Mouse (Mus musculus) hindbrain, embryonic 12.5 days (tissue): Measurements from ENCODE around the gene Abca12. TPM values are rescaled to one million over a fixed set of nuclear protein-coding genes. Genes with fewer than 3 reads are reported as not detected.

Experiments
- ATAC-seq: fragments of 200-750 bp; cut with Nextera tagmentation; 2 replicates; pipeline ENCODE4 v1.8.0; 2017; ENCODE audit warnings: moderate TSS enrichment; ENCODE audit not compliant: low FRiP score
- H3K27ac ChIP-seq: fragments of 300-500 bp; sonication (generic); 2 replicates; pipeline ENCODE4 v1.5.1; 2016; ENCODE audit warnings: mild to moderate bottlenecking
- H3K27me3 ChIP-seq: fragments of 300-500 bp; sonication (generic); 2 replicates; pipeline ENCODE4 v1.6.1; 2016; ENCODE audit warnings: mild to moderate bottlenecking
- H3K36me3 ChIP-seq: fragments of 300-500 bp; sonication (generic); 2 replicates; pipeline ENCODE4 v1.6.1; 2016; ENCODE audit warnings: mild to moderate bottlenecking
- H3K4me1 ChIP-seq: fragments of 300-500 bp; sonication (generic); 2 replicates; pipeline ENCODE4 v1.6.1; 2016
- H3K4me2 ChIP-seq: fragments of 300-500 bp; sonication (generic); replicated peaks from 2 replicates; pipeline ENCODE4 v1.6.1; 2016; ENCODE audit warnings: mild to moderate bottlenecking
- H3K4me3 ChIP-seq: fragments of 300-500 bp; sonication (generic); 2 replicates; pipeline ENCODE4 v1.5.1; 2016; ENCODE audit warnings: mild to moderate bottlenecking
- H3K9ac ChIP-seq: fragments of 300-500 bp; sonication (generic); 2 replicates; pipeline ENCODE4 v1.6.1; 2016; ENCODE audit warnings: mild to moderate bottlenecking, moderate library complexity
- H3K9me3 ChIP-seq: fragments of 300-500 bp; sonication (generic); replicated peaks from 2 replicates; pipeline ENCODE4 v1.6.1; 2016; ENCODE audit warnings: mild to moderate bottlenecking
- WGBS: fragments of 180-500 bp; shearing (Covaris S2); methylation state at CpG from one replicate; pipeline ENCODE4 v1.1.7; 2016; 5-methylcytosine and 5-hydroxymethylcytosine counted together
- polyA plus RNA-seq: library from polyadenylated mRNA; unstranded; fragments of >200 nt; fragmentation: Nextera tagmentation; extraction: Ambion mirVana; gene quantifications from 2 replicates; pipeline ENCODE4 v1.2.1, GENCODE M21; 2016

Abca12 gene
- polyA plus RNA-seq, 1 experiment from 2014 or later = 0.03 TPM

DNA sequence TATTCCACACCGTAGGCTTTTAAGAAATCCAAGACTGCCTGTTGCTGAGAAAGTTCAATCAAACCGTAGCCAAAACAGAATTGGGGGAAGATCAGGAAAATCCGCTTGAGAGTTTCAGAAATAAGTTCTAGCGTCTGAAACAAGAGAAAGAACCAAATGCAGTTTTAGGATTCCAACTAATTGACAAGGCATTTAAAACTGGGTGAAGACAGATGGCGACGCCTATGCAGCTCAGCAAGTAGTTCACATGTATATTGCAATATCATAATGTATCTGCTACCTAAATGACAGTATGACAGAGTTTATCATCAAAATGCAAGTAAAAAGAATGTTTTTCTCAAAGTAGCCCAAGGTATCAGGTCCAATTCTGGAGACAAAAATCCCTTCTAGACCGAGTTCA is 151.2 kb downstream of the Abca12 start:
- H3K27ac ChIP-seq = no peak overlapping the region
- no peak overlapping the region for H3K4me3 ChIP-seq
- H3K9ac ChIP-seq = no peak overlapping the region
- 93% methylated on average over 7 of the region's 7 CpGs for WGBS
- H3K36me3 ChIP-seq = no peaks in the 10 kb centered on the region
- H3K4me2 ChIP-seq = no peak overlapping the region
- H3K27me3 ChIP-seq = no peaks in the 10 kb centered on the region
- H3K9me3 ChIP-seq = no peaks in the 10 kb centered on the region
- no peak for ATAC-seq
- no peaks in the 10 kb centered on the region for H3K4me1 ChIP-seq

DNA sequence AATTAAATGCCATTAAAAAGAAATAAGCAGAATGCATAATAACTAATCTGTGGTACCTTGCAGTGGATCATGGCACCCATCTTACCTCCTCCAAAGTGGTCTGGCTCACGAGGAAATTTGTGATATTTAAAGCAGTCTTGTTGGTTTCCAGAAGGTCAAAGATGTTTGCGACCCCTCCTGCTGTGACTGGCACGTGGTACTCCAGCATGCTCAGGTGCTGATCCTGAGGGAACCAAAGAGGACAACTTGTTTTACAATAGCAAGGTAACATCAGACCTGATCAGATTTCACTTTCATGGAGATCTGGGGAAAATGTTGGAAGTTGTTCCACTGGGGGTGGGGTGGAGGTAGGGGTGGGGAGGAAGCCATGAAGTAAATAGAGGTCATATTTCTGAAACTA is 170.1 kb downstream of the Abca12 start:
- 56% methylated on average over 3 of the region's 3 CpGs for WGBS
- no peaks in the 10 kb centered on the region for H3K4me1 ChIP-seq
- H3K4me2 ChIP-seq = no peak overlapping the region
- H3K4me3 ChIP-seq = no peak overlapping the region
- no peak overlapping the region for H3K9ac ChIP-seq
- H3K27me3 ChIP-seq = no peaks in the 10 kb centered on the region
- no peak for ATAC-seq
- no peak overlapping the region for H3K27ac ChIP-seq
- no peaks in the 10 kb centered on the region for H3K36me3 ChIP-seq
- H3K9me3 ChIP-seq = no peaks in the 10 kb centered on the region

DNA sequence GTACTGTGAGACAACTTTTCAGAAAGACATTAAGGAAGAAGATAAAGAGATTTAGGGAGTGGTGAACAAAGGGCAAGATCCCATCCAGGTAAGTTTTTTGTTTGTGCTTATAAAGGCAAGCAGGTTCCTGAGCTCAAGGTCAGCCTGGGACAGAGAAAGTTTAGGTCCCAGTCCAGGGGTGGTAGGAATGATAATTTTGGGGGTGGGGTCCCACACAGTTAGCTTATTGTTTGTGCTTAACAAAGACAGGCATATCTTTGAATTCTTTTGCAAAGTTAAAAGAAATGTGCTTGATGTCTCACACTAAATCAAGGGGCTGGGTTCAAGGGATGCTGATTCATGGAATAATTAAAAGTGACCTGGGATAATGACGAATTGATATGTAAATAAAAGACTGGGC is 173.3 kb downstream of the Abca12 start:
- H3K27me3 ChIP-seq = no peaks in the 10 kb centered on the region

DNA sequence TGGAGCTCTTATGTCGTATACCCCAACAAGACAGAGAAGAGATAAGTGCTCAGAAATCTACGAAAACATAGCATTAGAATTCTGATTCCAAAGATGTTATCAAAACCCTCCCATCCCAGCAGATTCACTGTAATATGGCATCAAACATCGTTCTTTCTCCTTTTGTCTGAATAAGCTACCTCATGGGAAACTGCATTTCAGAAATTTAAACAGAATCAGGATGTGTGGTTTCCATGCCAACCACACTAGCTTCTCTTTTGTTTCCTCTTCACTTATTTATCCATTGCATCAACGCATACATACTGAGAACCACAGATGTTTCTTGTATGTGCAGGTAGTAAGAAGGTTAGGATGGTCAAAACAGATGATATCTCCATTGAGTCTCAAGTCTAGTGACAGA is 175.1 kb downstream of the Abca12 start:
- Histone ChIP-seq H3K9me3 (no peaks in the 10 kb centered on the region), H3K36me3 (no peaks in the 10 kb centered on the region), H3K27me3 (no peaks in the 10 kb centered on the region), H3K4me1 (no peaks in the 10 kb centered on the region), H3K9ac (no peak overlapping the region), H3K4me3 (no peak overlapping the region), H3K4me2 (no peak overlapping the region), H3K27ac (no peak overlapping the region)
- WGBS = 85% methylated on average over 4 of the region's 4 CpGs
- no peak for ATAC-seq

More for the DNA sequence above, 173.3 kb downstream of the Abca12 start:
- H3K4me1 ChIP-seq = no peaks in the 10 kb centered on the region
- WGBS = 90% methylated on average over 1 of the region's 1 CpGs
- H3K4me3 ChIP-seq = no peak overlapping the region
- no peak overlapping the region for H3K9ac ChIP-seq
- no peak overlapping the region for H3K4me2 ChIP-seq
- H3K9me3 ChIP-seq = no peaks in the 10 kb centered on the region
- H3K27ac ChIP-seq = no peak overlapping the region
- no peaks in the 10 kb centered on the region for H3K36me3 ChIP-seq
- ATAC-seq = no peak

DNA sequence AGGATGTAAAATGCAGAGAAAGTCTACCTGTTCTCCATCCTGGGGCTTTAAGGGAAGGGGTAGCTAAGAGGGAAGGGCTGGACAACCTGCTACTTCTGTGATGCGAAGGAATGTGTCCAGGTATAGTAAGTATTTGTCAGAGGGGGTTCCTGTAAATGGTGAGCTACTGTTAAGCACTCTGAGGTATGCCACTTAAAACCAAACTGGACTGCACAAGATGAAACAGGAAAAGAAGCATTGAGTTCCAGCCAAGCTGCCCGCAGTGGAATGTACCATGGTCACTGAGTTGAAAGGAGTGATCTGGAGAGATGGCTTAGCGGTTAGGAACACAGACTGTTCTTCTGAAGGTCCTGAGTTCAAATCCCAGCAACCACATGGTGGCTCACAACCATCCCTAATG is 179.4 kb downstream of the Abca12 start:
- no peak overlapping the region for H3K4me2 ChIP-seq
- no peaks in the 10 kb centered on the region for H3K36me3 ChIP-seq
- H3K4me3 ChIP-seq = no peak overlapping the region
- H3K9ac ChIP-seq = no peak overlapping the region
- no peaks in the 10 kb centered on the region for H3K27me3 ChIP-seq
- no peaks in the 10 kb centered on the region for H3K4me1 ChIP-seq
- WGBS = 90% methylated on average over 3 of the region's 3 CpGs
- ATAC-seq = no peak
- no peaks in the 10 kb centered on the region for H3K9me3 ChIP-seq
- no peak overlapping the region for H3K27ac ChIP-seq

DNA sequence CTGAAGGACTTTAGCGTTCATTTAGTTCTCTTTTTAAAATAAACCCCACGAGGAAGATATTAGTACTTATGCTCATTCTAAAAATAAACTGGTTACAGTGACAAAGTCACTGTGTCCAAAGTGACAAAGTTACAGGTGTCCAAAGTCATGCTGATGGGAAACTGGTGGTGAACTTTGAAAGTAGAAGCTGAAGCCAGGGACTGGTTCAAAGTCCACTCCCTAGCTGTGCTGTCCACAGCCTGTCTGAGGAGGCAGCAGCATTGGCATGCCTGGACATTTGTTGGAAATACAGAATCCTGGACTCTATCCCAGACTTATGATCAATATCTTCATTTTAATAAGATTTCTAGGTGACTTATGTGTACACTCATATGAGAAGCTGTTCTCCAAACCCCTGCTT is 183.5 kb downstream of the Abca12 start:
- WGBS = 81% methylated on average over 2 of the region's 2 CpGs
- Histone ChIP-seq H3K9me3 (no peaks in the 10 kb centered on the region), H3K36me3 (no peaks in the 10 kb centered on the region), H3K4me1 (no peaks in the 10 kb centered on the region), H3K4me3 (no peak overlapping the region), H3K9ac (no peak overlapping the region), H3K27me3 (no peaks in the 10 kb centered on the region), H3K27ac (no peak overlapping the region), H3K4me2 (no peak overlapping the region)
- no peak for ATAC-seq

DNA sequence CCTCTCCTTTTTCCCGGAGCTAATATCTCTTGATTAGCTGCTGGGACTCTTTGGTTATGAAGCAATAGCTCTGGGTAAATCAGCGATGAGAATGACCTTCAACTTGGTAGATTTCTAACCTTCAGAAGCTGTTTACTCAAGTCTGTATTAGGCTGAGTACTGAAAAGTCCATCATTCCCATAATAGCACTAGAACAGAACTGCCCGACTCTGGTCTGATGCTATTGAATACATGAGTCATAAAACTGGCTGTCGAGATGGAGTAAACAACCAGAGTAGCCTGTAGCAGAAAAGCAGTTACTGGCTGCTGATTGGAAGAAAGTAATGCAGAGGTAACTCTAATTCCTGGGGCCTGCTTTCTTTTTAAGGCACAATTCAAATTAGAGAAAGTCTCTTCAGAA is 211.1 kb downstream of the Abca12 start:
- H3K27me3 ChIP-seq = no peaks in the 10 kb centered on the region
- no peak overlapping the region for H3K27ac ChIP-seq
- no peaks in the 10 kb centered on the region for H3K4me1 ChIP-seq
- no peaks in the 10 kb centered on the region for H3K36me3 ChIP-seq
- H3K9ac ChIP-seq = no peak overlapping the region
- no peak for ATAC-seq
- 94% methylated on average over 4 of the region's 4 CpGs for WGBS
- H3K4me3 ChIP-seq = no peak overlapping the region
- no peaks in the 10 kb centered on the region for H3K9me3 ChIP-seq
- no peak overlapping the region for H3K4me2 ChIP-seq

DNA sequence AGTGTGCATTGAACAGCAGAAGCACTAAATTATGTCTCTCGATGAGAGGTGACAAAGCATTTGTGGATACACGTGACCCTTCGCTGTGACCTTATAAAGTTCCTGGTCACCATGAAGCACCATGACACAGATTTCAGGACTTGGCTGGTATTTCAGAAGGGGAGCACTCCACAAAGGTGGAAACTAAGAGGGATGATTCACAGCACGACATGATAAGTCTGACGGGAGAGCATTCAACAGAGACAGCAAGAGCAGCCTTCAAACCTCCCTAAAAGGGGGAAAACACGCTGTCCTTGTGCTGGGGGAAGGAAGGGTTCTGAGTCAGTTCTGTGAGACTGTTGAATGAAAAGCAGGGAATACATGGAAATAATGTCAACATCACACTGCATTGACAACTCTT is 218.5 kb downstream of the Abca12 start:
- Histone ChIP-seq H3K4me1 (no peaks in the 10 kb centered on the region), H3K27me3 (no peaks in the 10 kb centered on the region), H3K9me3 (no peaks in the 10 kb centered on the region), H3K4me2 (no peak overlapping the region), H3K36me3 (no peaks in the 10 kb centered on the region), H3K9ac (no peak overlapping the region), H3K27ac (no peak overlapping the region), H3K4me3 (no peak overlapping the region)
- WGBS = 88% methylated on average over 6 of the region's 6 CpGs
- no peak for ATAC-seq

DNA sequence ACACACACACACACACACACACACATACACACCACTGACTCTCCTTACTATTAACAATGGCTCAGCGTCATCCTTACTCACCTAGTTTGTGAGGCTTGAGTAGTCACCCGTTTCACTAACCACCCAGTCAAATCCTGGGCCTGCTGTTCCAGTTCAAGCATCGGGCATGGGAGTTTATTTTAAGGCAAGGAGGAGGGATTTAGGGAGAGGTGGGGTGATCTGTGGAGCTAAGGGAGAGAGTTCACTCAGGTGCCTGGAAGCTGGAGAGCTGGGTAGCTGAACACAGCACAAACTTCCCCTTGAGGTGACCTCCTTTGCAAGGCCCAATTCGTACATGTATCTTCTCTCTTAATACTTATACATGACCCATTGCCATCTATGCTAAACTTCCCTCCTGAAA is 219.4 kb downstream of the Abca12 start:
- H3K27ac ChIP-seq = no peak overlapping the region
- H3K27me3 ChIP-seq = no peaks in the 10 kb centered on the region

DNA sequence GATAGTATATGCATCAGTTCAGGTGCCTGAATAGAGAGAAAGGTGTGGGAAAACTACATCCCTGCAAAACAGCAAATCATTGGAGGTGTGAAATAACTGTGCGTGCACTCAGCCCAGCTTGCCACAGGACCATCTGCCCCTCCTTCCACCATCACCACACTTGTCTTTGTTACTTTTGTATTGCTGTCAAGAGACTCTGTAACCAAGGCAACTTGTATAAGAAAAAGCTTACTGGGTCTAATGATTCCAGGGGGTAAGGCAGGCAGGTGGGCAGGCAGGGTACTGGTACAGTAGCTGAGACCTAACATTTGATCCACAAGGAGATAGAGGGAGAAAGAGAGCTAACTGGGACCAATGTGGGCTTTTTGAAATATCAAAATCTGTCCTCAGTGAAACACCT is 220.8 kb downstream of the Abca12 start:
- H3K9me3 ChIP-seq = no peaks in the 10 kb centered on the region
- H3K27me3 ChIP-seq = no peaks in the 10 kb centered on the region
- ATAC-seq = 0 out of 2 replicates have a peak, but pooled peaks have one; percentile 40
- 65% methylated on average over 1 of the region's 1 CpGs for WGBS
- no peak overlapping the region for H3K27ac ChIP-seq
- H3K9ac ChIP-seq = no peak overlapping the region
- no peaks in the 10 kb centered on the region for H3K36me3 ChIP-seq
- no peaks in the 10 kb centered on the region for H3K4me1 ChIP-seq
- H3K4me3 ChIP-seq = no peak overlapping the region
- no peak overlapping the region for H3K4me2 ChIP-seq

More for the DNA sequence above, 219.4 kb downstream of the Abca12 start:
- Histone ChIP-seq H3K4me1 (no peaks in the 10 kb centered on the region), H3K9me3 (no peaks in the 10 kb centered on the region), H3K4me3 (no peak overlapping the region), H3K9ac (no peak overlapping the region), H3K36me3 (no peaks in the 10 kb centered on the region), H3K4me2 (no peak overlapping the region)
- no peak for ATAC-seq
- 76% methylated on average over 4 of the region's 4 CpGs for WGBS

Other genes with a start within 250 kb of the Abca12 start
- gene Atic, start 142.2 kb upstream of the Abca12 start, polyA plus RNA-seq = 39.0 TPM in 2 replicates
- 147 and 173 TPM in 2 replicates for gene Fn1, start 238.3 kb upstream of the Abca12 start, polyA plus RNA-seq